8 mouse cellular contexts compared by ENCODE assay signal in genomic region chr15:97663750-97664406, GRCm38 (mm10). TPM values are rescaled to one million over a fixed set of nuclear protein-coding genes. Genes with fewer than 3 reads are reported as not detected.
DNase-seq lines count a peak whose midpoint lies in the region; ATAC-seq and TF ChIP-seq lines count a peak whose summit lies in the region.

No protein-coding gene starts in this region.

- TF ChIP-seq POLR2A in thymus, adult 2 months (IDR thresholded peaks at IDR 0.05; ENCODE audit: control insufficient read depth, extremely low read depth, insufficient read depth, low read length, poor library complexity), result 0 out of 2 replicates have a peak, but pooled peaks have one; percentile 20

- peak overlapping the region; percentile 54 for H3K4me3 ChIP-seq in forebrain, embryonic 16.5 days (replicated peaks; ENCODE audit: low read length)
- H3K4me3 ChIP-seq in lung, embryonic 15.5 days, result peak overlapping the region; percentile 46
- peak overlapping the region; percentile 49 for H3K4me3 ChIP-seq in thymus, adult 2 months (ENCODE audit: control insufficient read depth, insufficient read depth, low read length)

- ATAC-seq in forebrain, embryonic 16.5 days, result peak; percentile 78
- peak; percentile 86 to 89 for ATAC-seq in hematopoietic stem cell, adult 5-6 weeks (replicated peaks in 1 of 2; ENCODE audit: insufficient read depth in 1 of 2, low FRiP score in 2 of 2, low TSS enrichment in 1 of 2, low read depth in 1 of 2, poor library complexity in 2 of 2, severe bottlenecking in 2 of 2)
- ATAC-seq in lung, embryonic 15.5 days (ENCODE audit: borderline replicate concordance, extremely low read depth, low FRiP score, low TSS enrichment), result peak; percentile 52; the same call in 1 of the 2 replicates

- peak overlapping the region; percentile 90 for H3K4me2 ChIP-seq in forebrain, embryonic 16.5 days (ENCODE audit: low read length)
- H3K4me2 ChIP-seq in lung, embryonic 15.5 days, result peak overlapping the region; percentile 79

- H3K9me3 ChIP-seq in forebrain, embryonic 16.5 days (ENCODE audit: control insufficient read depth, low read length), result no peaks in the 10 kb centered on the region
- no peaks in the 10 kb centered on the region for H3K9me3 ChIP-seq in lung, embryonic 15.5 days

- peak overlapping the region; percentile 71 for H3K9ac ChIP-seq in forebrain, embryonic 16.5 days (replicated peaks; ENCODE audit: low read depth, low read length)
- peak overlapping the region; percentile 37; the same call in 1 of the 2 replicates for H3K9ac ChIP-seq in lung, embryonic 15.5 days

- H3K36me3 ChIP-seq in forebrain, embryonic 16.5 days (ENCODE audit: control insufficient read depth, insufficient read depth), result no peaks in the 10 kb centered on the region
- H3K36me3 ChIP-seq in lung, embryonic 15.5 days, result no peaks in the 10 kb centered on the region
- no peaks in the 10 kb centered on the region for H3K36me3 ChIP-seq in thymus, adult 2 months (ENCODE audit: control insufficient read depth, insufficient read depth, low read length)

- TF ChIP-seq CTCF in thymus, adult 2 months (IDR thresholded peaks at IDR 0.05; ENCODE audit: borderline replicate concordance, control insufficient read depth, extremely low read depth, insufficient read depth, low read length, poor library complexity), result peak; percentile 86; the same call in 1 of the 2 replicates

- WGBS in forebrain, embryonic 16.5 days, result 7% methylated on average over 19 of the region's 19 CpGs
- 6% methylated on average over 19 of the region's 19 CpGs for WGBS in lung, embryonic 15.5 days
- WGBS in thymus, adult 2 months, result 1% methylated on average over 19 of the region's 19 CpGs

- peak overlapping the region; percentile 89 for H3K27ac ChIP-seq in forebrain, embryonic 16.5 days (ENCODE audit: low read length)
- H3K27ac ChIP-seq in lung, embryonic 15.5 days, result no peak overlapping the region
- H3K27ac ChIP-seq in thymus, adult 2 months (ENCODE audit: control insufficient read depth, insufficient read depth, low read length), result no peak overlapping the region

- peak; percentile 93 for DNase-seq in MEL-GATA-1-ER (ENCODE audit: extremely low read depth, low read depth)
- peak; percentile 72 to 80 for DNase-seq in cerebellum, adult 18-20 months
- peak; percentile 53 to 73 for DNase-seq in layer of hippocampus, adult 8-10 months (ENCODE audit: low spot score in 2 of 2)
- DNase-seq in ovary, adult 18-20 months (ENCODE audit: low spot score), result peak; percentile 23
- DNase-seq in thymus, adult 2 months, result peak; percentile 75

- no peaks in the 10 kb centered on the region for H3K27me3 ChIP-seq in forebrain, embryonic 16.5 days (replicated peaks; ENCODE audit: control insufficient read depth, insufficient read depth, low read length)
- H3K27me3 ChIP-seq in lung, embryonic 15.5 days, result no peaks in the 10 kb centered on the region
- no peaks in the 10 kb centered on the region for H3K27me3 ChIP-seq in thymus, adult 2 months (ENCODE audit: control insufficient read depth, insufficient read depth, low read length)

- H3K4me1 ChIP-seq in forebrain, embryonic 16.5 days (replicated peaks; ENCODE audit: control insufficient read depth, insufficient read depth, low read length), result peaks cover 2% of the 10 kb centered on the region; the same call in 1 of the 2 replicates
- no peaks in the 10 kb centered on the region for H3K4me1 ChIP-seq in lung, embryonic 15.5 days
- peaks cover 9% of the 10 kb centered on the region for H3K4me1 ChIP-seq in thymus, adult 2 months (replicated peaks; ENCODE audit: control insufficient read depth, insufficient read depth, low read length)

RNA-seq across cellular contexts. Expression of gene Rpap3, which starts 41.7 kb away (rescaled TPM):
- 31.7 and 35.5 TPM in 2 replicates for polyA plus RNA-seq in forebrain, embryonic 16.5 days (2015; fragmentation: Nextera tagmentation; extraction: Ambion mirVana)
- 32.9 and 45.8 TPM in 2 replicates for total RNA-seq in hematopoietic stem cell, adult 5-6 weeks (2017)
- 10 to 100 TPM; 26.6 to 28.1 (median 27.8) TPM for total RNA-seq in layer of hippocampus, adult 8-10 months (2022)
- 24.6 and 25.5 TPM in 2 replicates for polyA plus RNA-seq in lung, embryonic 15.5 days (2015; fragmentation: Nextera tagmentation; extraction: Ambion mirVana)
- polyA plus RNA-seq in thymus, adult 2 months (2012; rRNA removed), result 5.6 and 6.0 TPM in 2 replicates

Comparison
In these comparisons a context has a peak if more than half of its experiments do, and no peak if none do; other contexts are left out.
1. DNase-seq: peak in every context shown above with its lines; median percentile 93 in MEL-GATA-1-ER; 76 in cerebellum, adult 18-20 months; 75 in thymus, adult 2 months; 63 in layer of hippocampus, adult 8-10 months; 23 in ovary, adult 18-20 months.